Mouse (Mus musculus) lung, adult 18-20 months (tissue): ENCODE results near the gene Olfr854.

ENCODE experiments used
- DNase-seq, 2 experiments: peaks; one replicate each; pipeline ENCODE4 v3.0.0; 2022; ENCODE audit warnings: mixed read lengths in 2 of 2

Gene Olfr854

DNA sequence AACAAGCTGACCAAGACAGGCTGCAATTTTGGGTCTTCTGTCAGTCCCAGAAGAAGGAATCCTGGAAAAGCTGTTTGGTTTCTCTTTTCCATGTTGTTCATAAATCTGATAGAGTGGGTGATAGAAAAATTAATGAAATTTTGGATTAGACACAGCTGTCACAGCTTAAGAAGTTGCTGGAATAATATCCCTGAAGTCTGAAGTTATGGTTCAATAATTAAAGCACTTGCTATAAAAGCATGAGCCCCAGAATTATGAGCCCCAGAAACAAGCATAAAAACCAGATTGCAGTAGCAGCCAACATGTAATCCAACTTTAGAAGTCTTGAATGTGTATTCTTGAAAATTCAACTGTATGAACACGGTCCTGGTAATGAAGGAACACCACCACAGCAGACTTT is at the start of gene Olfr854:
Olfr854 (minus strand) TSS at position 101 of the 400 bp plus-strand sequence.
- no peak for DNase-seq

DNA sequence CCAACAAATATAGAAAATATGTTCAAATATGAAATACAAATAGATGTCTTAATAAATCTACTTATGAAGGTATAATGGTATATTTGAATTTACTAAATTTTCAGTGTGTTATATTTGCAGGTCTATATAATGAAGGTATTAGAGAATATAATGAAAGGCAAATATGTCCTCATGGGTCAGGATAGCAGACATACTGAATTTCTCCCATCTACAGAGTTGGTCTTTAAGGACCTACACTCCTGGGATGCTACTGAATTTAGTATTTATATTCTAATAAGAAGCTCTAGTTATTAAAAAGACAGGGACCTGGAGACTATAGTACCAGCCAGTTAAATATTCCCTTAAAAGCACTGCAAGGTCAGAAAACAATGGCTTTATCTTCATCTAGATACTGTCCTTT is 15.1 kb upstream of the Olfr854 start, which contains the start of gene Olfr855:
Olfr855 (plus strand) TSS at position 301 of the 400 bp plus-strand sequence.
- no peak for DNase-seq

DNA sequence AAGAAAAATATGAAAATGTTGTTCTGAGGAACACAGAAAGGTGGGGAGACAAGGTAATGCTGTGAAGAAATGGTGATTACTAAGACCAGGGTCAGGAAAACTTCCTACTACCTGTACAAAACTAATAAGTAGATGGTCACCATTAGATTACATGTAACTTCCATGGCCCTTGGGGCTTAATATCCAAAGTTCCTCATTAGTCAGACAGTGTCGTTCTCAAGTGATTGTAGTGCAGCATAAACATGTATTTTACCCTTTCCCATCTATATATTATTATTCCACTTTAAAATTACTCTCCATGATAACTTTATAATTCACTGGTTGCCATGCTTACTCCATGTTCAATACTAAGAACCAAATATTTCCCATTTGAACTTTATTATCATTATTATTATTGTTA is 26.2 kb downstream of the Olfr854 start, which contains the start of gene Olfr853:
Olfr853 (minus strand) TSS at position 101 of the 400 bp plus-strand sequence.
- no peak for DNase-seq
